Mouse (Mus musculus) liver, adult 2 months (tissue): ENCODE results near the gene G6pc3.
A peak's percentile ranks its signal among the peaks of the same experiment; 100 is the strongest.

Source experiments
- CTCF ChIP-seq: fragments of 200-500 bp; IDR thresholded peaks from 2 replicates; pipeline ENCODE4 v1.5.1; 2011; ENCODE audit warnings: low read depth, low read length, control low read depth
- POLR2A ChIP-seq: fragments of 200-500 bp; IDR thresholded peaks from 2 replicates; pipeline ENCODE4 v1.6.1; 2011; ENCODE audit warnings: low read length, control low read depth; ENCODE audit not compliant: insufficient read depth; ENCODE audit errors: extremely low read depth

DNA sequence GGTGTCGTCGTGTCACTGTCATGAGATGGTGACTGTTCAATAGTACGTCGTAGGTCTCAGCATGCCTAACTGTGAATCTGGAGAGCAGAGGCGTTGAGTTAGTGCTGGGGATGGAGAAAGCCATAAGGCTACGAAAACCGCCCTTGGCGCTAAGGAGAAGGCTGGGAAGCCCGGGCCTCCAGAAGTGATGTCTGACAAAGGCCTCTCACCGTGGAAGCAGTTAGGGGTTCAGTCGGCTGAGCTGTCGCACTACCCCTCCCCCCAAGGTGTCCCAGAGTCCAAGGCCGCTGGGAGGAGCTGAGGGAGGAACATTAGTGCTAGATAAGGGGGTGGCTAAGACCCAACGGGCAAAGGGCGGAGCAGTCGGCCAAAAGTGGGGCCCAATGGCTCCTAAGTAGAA, 43.4 kb upstream of the G6pc3 start:
- TF ChIP-seq POLR2A (peak; percentile 51; the same call in 1 of the 2 replicates), CTCF (no peak)
